In genomic region chr7:82720501-82720900, GRCm38 (mm10) we compare ENCODE assay signal across 19 mouse cellular contexts.
DNase-seq lines count a peak whose midpoint lies in the region; ATAC-seq lines count a peak whose summit lies in the region.
"Had no signal": no experiment of that assay in that cellular context is flagged by ENCODE, and none has a peak within 500 bp of the region (broad histone marks: within the 10 kb centered on the region; RNA-seq: fewer than 3 reads in every experiment).

No protein-coding gene starts in this region.

- H3K27ac ChIP-seq in heart, embryonic 12.5 days (ENCODE audit: poor library complexity, severe bottlenecking), result no peak overlapping the region; the same call in 1 of the 2 replicates
- peak overlapping the region; percentile 66 for H3K27ac ChIP-seq in limb, embryonic 11.5 days (replicated peaks; ENCODE audit: low read depth, low read length)
- no peak overlapping the region for H3K27ac ChIP-seq in hindbrain, embryonic 11.5 days (ENCODE audit: low read depth, low read length)
- H3K27ac ChIP-seq: neural tube, embryonic 12.5 days had no signal

- H3K4me1 ChIP-seq in heart, embryonic 12.5 days (replicated peaks), result peaks cover 40% of the 10 kb centered on the region
- H3K4me1 ChIP-seq in limb, embryonic 11.5 days (ENCODE audit: control insufficient read depth, insufficient read depth, low read length), result peaks cover 48% of the 10 kb centered on the region
- peaks cover 2% of the 10 kb centered on the region; the same call in 1 of the 2 replicates for H3K4me1 ChIP-seq in hindbrain, embryonic 11.5 days (replicated peaks; ENCODE audit: control insufficient read depth, insufficient read depth, low read length)

- no peak overlapping the region for H3K4me2 ChIP-seq in heart, embryonic 12.5 days
- H3K4me2 ChIP-seq in limb, embryonic 11.5 days (ENCODE audit: low read depth, severe bottlenecking), result no peak overlapping the region
- H3K4me2 ChIP-seq in hindbrain, embryonic 11.5 days (replicated peaks; ENCODE audit: low read depth, low read length), result no peak overlapping the region
- H3K4me2 ChIP-seq: liver, embryonic 11.5 days; midbrain, embryonic 13.5 days; neural tube, embryonic 12.5 days had no signal

- ATAC-seq in heart, embryonic 12.5 days (ENCODE audit: insufficient number of reproducible peaks, low FRiP score), result no peak
- ATAC-seq in limb, embryonic 11.5 days (ENCODE audit: insufficient number of reproducible peaks, low FRiP score, low TSS enrichment, low read depth), result no peak
- no peak for ATAC-seq in hindbrain, embryonic 11.5 days (ENCODE audit: low FRiP score)
- ATAC-seq: forebrain, embryonic 14.5 days; hindbrain, embryonic 16.5 days; midbrain, embryonic 13.5 days had no signal

- WGBS in heart, embryonic 12.5 days, result 53% methylated on average over 7 of the region's 7 CpGs
- WGBS in limb, embryonic 11.5 days, result 22% methylated on average over 7 of the region's 7 CpGs
- 84% methylated on average over 7 of the region's 7 CpGs for WGBS in hindbrain, embryonic 11.5 days

- H3K27me3 ChIP-seq in heart, embryonic 12.5 days (replicated peaks), result no peaks in the 10 kb centered on the region
- no peaks in the 10 kb centered on the region for H3K27me3 ChIP-seq in limb, embryonic 11.5 days (ENCODE audit: control insufficient read depth, insufficient read depth, low read length)
- no peaks in the 10 kb centered on the region for H3K27me3 ChIP-seq in hindbrain, embryonic 11.5 days (ENCODE audit: control insufficient read depth, insufficient read depth, low read length)
- H3K27me3 ChIP-seq: midbrain, embryonic 13.5 days; neural tube, embryonic 12.5 days had no signal

- H3K9ac ChIP-seq in heart, embryonic 12.5 days, result 0 out of 2 replicates have a peak overlapping the region, but pooled peaks have one; percentile 50
- H3K9ac ChIP-seq in limb, embryonic 11.5 days (ENCODE audit: low read length), result no peak overlapping the region
- no peak overlapping the region for H3K9ac ChIP-seq in hindbrain, embryonic 11.5 days (ENCODE audit: low read depth, low read length)
- H3K9ac ChIP-seq: midbrain, embryonic 13.5 days; neural tube, embryonic 12.5 days had no signal

- no peak overlapping the region for H3K4me3 ChIP-seq in heart, embryonic 12.5 days
- H3K4me3 ChIP-seq in limb, embryonic 11.5 days (ENCODE audit: low read depth, low read length), result no peak overlapping the region
- H3K4me3 ChIP-seq in hindbrain, embryonic 11.5 days (ENCODE audit: low read depth, low read length), result no peak overlapping the region
- H3K4me3 ChIP-seq: midbrain, embryonic 13.5 days; neural tube, embryonic 12.5 days had no signal

- intact Hi-C loops in heart, postnatal 10 days (cut with DNase I), result loop anchor here (1.0 kb wide), 1 partner anchor 146 kb away; no protein-coding TSS in a partner anchor

- H3K9me3 ChIP-seq in heart, embryonic 12.5 days (replicated peaks), result no peaks in the 10 kb centered on the region
- no peaks in the 10 kb centered on the region for H3K9me3 ChIP-seq in limb, embryonic 11.5 days (ENCODE audit: control insufficient read depth, low read length)
- H3K9me3 ChIP-seq in hindbrain, embryonic 11.5 days (ENCODE audit: control insufficient read depth, low read length), result no peaks in the 10 kb centered on the region
- H3K9me3 ChIP-seq: midbrain, embryonic 13.5 days; neural tube, embryonic 12.5 days had no signal

- DNase-seq in heart, postnatal 10 days, result no peak
- DNase-seq in testis, postnatal 14 days (ENCODE audit: low spot score), result peak; percentile 38
- DNase-seq in testis, postnatal 10 days (ENCODE audit: low spot score), result no peak
- DNase-seq in limb, embryonic 11.5 days (ENCODE audit: low spot score), result peak; percentile 45
- DNase-seq in thymus, postnatal 25 days, result no peak
- DNase-seq in hindbrain, embryonic 11.5 days (ENCODE audit: low spot score), result no peak
- DNase-seq: cerebellum, adult 8-10 months; gastrocnemius, postnatal 14 days; heart, postnatal 14 days; kidney, adult 11 months; lung, adult 18-20 months; lung, postnatal 14 days; spleen, adult 18-20 months had no signal

- H3K36me3 ChIP-seq in heart, embryonic 12.5 days, result no peaks in the 10 kb centered on the region
- H3K36me3 ChIP-seq in limb, embryonic 11.5 days (ENCODE audit: control insufficient read depth, insufficient read depth, low read length), result no peaks in the 10 kb centered on the region
- H3K36me3 ChIP-seq in hindbrain, embryonic 11.5 days (ENCODE audit: control insufficient read depth, insufficient read depth, low read length), result no peaks in the 10 kb centered on the region
- H3K36me3 ChIP-seq: midbrain, embryonic 13.5 days; neural tube, embryonic 12.5 days had no signal

Comparison
In these comparisons a context has a peak if more than half of its experiments do, and no peak if none do; other contexts are left out.
1. DNase-seq: peak in testis, postnatal 14 days (single experiment) and limb, embryonic 11.5 days (single experiment); none in heart, postnatal 10 days (0 of 2), testis, postnatal 10 days (single experiment), thymus, postnatal 25 days (single experiment) and hindbrain, embryonic 11.5 days (single experiment).